Mouse (Mus musculus): Measurements from ENCODE around the gene Fgfr2. TPM values are rescaled to one million over a fixed set of nuclear protein-coding genes. Genes with fewer than 3 reads are reported as not detected.

Gene Fgfr2
- total RNA-seq, 1 experiment from 2014 or later: not detected

DNA sequence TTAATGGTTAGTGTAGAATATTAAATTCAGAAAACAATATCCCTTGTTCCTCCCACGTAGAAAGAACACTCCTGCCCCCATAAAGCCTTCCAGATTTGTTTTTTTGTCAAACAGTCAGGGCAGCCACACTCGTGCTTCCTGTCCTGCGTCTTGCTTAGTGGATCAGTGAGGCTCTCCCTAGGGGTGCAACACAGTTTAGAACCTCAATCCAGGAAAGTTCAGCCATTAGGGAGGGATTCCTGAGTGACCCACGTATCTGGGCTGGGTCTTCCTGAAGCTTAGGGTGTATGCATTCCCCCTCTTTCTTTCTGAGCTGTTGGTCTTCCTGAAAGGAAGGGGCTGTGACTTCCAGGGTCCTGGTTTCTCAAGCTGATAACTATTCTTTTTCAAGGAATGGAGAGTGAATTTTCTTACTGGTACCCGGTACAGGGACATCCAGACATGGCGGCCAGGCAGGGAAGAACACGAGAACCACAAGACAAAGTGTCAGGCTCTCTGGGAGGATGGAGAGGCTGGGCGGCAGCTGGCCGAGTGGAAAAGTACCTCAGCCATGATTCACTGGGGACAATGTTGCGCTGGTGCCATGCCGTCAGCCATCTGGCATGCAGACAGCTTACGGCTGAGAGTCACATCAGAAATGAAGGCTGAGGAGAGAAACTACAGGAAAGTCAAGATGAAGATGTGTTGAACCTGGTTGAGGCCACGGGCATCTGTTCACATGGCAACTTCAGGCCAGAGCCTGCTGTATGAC is 2200.0 kb downstream of the Fgfr2 start:
- no peak for ATAC-seq (replicated peaks in 1 of 2; ENCODE audit: insufficient read depth in 1 of 2, low FRiP score in 2 of 2, low TSS enrichment in 1 of 2, low read depth in 1 of 2, poor library complexity in 2 of 2, severe bottlenecking in 2 of 2)

- no peak for ATAC-seq (replicated peaks in 1 of 2; ENCODE audit: insufficient read depth in 1 of 2, low FRiP score in 2 of 2, low TSS enrichment in 1 of 2, low read depth in 1 of 2, poor library complexity in 2 of 2, severe bottlenecking in 2 of 2)
These were observed 2204.9 kb downstream of the Fgfr2 start for GRCm38 (mm10) chr7:130918260-130918659.

DNA sequence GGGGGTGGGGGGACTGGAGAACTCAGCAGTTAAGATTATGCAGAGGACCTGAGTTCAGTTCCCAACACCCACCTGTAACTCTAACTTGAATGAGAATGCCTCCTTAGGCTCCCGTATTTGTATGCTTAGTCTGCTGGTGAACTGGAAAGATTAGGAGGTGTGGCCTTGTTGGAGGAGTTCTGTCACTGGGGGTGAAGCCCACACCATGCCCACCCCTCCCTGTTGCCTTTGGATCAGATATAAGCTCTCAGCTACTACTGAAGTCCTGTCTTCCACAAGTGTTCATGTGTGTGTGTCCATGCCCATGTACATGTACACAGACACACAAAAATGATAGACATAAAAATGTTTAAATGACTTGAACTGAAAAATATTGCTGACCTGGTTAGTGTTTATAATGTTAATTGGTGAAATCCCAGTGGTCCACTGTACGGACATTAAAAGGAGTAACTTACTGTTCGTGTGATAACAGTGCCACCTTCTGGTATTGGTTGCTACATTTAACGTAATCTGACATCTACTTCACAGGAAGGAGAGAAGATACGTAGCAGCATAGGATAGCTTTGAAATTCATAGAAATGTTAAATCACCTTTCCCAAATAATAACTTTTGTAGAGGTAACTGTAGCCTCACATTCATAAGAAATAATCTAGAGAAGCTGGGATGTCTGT is 2208.3 kb downstream of the Fgfr2 start:
- peak; percentile 66 to 71 for ATAC-seq (replicated peaks in 1 of 2; ENCODE audit: insufficient read depth in 1 of 2, low FRiP score in 2 of 2, low TSS enrichment in 1 of 2, low read depth in 1 of 2, poor library complexity in 2 of 2, severe bottlenecking in 2 of 2)

DNA sequence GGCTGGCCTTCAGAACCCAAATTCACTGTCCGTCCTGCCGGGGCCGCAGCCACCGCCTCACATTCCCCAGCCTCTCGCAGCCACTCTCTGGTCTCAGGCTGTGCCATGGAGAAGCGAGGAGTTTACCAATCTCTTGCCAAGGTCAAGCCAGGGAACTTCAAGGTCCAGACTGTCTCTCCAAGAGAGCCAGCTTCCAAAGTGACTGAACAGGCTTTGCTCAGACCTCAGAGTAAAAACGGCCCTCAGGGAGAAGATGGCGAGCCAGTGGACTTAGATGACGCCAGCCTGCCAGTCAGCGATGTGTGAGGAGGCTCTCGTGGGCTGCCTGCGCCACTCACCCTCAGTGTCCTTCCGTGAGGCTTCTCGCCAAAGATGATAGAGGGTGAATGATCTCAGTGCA is 2212.3 kb downstream of the Fgfr2 start:
- ATAC-seq (replicated peaks in 1 of 2; ENCODE audit: insufficient read depth in 1 of 2, low FRiP score in 2 of 2, low TSS enrichment in 1 of 2, low read depth in 1 of 2, poor library complexity in 2 of 2, severe bottlenecking in 2 of 2): no peak

DNA sequence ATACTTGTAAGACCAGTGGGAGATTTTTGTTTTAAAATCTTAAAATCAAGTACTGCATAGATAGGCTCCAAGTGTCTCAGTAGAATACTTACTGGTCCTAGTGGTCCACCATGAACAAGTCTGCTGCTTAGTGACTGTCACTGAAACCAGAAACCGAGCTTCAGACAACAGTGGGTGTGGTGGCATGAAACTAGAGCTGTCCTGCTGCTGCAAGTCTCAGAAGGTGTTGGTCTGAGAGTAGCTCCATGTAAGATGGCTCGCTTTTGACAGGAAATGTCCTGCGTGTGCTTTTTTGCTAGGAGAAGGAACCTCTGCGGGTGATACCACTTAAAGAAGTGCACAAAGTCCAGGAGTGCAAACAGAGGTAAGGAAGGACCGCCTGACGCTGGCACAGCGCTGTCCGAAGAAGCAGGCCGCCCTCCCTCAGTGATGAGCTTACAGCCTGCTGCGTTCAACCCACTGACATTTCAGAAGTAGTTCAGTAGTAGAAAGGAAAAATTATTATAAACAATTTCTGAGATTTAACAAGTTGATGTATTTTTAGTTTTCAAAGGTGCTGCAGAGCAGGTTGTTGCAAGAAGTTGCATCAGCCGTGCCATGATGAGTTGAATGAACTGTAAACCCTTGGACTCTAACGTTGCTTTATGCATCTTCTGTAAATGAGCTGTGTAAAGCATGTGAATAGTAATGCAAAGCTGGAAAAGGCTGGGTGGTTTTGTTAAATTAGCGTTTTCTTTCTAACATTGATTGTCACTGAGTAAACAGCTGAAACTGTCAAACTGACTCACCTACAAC is 2218.4 kb downstream of the Fgfr2 start:
- ATAC-seq (replicated peaks in 1 of 2; ENCODE audit: insufficient read depth in 1 of 2, low FRiP score in 2 of 2, low TSS enrichment in 1 of 2, low read depth in 1 of 2, poor library complexity in 2 of 2, severe bottlenecking in 2 of 2): no peak

- ATAC-seq (replicated peaks in 1 of 2; ENCODE audit: insufficient read depth in 1 of 2, low FRiP score in 2 of 2, low TSS enrichment in 1 of 2, low read depth in 1 of 2, poor library complexity in 2 of 2, severe bottlenecking in 2 of 2): peak; percentile 90
These were observed 2219.6 kb downstream of the Fgfr2 start for GRCm38 (mm10) chr7:130903505-130904074.

DNA sequence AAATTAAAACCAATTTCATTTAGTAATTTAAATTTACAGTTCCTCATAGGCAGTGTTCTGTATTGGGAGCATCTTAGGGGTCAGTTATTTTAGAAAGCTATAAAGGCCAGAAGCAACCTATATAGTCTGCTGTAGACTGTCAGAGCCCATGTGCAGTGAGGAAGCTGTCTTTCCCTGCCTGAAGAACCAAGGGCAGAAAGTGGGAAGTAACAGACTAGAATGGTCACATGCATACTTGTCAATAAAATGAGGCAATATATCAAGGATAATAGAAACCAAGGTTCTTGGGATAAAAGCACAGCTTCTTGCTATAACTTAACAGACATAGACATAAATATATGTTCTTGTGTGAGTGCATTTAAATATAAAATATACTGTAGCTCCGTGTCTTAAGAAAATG is 2220.2 kb downstream of the Fgfr2 start:
- no peak for ATAC-seq (replicated peaks in 1 of 2; ENCODE audit: insufficient read depth in 1 of 2, low FRiP score in 2 of 2, low TSS enrichment in 1 of 2, low read depth in 1 of 2, poor library complexity in 2 of 2, severe bottlenecking in 2 of 2)

DNA sequence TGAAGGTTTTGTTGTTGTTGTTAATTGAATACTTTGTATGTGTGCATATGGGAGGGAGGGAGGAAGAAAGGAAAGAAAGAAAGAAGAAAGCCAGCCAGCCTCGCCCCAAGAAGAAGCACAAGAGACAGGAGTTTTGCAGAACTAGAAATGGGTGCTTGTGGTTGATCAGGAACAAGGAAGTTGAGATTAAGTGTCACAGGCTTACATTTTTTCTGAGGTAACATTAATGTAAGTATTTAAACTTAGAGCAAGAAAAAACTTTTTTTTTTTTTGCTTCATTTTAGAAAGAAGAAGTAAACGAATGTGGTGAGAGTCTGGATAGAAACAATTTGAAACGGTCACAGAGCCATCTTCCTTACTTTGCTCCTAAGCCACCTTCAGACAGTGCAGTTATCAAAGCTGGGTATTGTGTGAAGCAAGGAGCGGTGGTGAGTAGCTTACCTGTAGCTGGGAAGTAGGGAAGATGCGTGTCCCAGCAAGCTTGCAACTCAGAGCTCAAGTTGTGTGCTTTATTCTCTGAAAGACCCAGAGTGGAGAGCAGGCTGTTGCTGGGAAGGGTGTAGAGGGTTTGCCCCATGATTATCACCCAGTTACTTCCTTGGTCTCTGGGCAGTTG is 2222.8 kb downstream of the Fgfr2 start:
- ATAC-seq (replicated peaks in 1 of 2; ENCODE audit: insufficient read depth in 1 of 2, low FRiP score in 2 of 2, low TSS enrichment in 1 of 2, low read depth in 1 of 2, poor library complexity in 2 of 2, severe bottlenecking in 2 of 2): peak; percentile 34 to 40; a peak in 3 of 4 replicates

DNA sequence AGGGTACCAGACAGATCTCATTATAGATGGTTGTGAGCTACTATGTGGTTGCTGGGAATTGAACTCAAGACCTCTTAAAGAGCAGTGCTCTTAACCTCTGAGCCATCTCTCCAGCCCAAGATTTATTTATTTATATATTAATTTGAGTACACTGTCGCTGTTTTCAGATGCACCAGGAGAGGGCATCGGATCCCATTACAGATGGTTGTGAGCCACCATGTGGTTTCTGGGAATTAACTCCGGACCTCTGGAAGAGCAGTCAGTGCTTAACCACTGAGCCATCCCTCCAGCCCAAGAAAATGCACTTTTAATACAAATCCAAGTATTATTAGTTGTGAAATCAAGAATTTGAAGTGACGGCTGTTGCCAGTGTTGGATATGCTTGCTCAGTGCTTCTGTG is 2224.8 kb downstream of the Fgfr2 start:
- ATAC-seq (replicated peaks in 1 of 2; ENCODE audit: insufficient read depth in 1 of 2, low FRiP score in 2 of 2, low TSS enrichment in 1 of 2, low read depth in 1 of 2, poor library complexity in 2 of 2, severe bottlenecking in 2 of 2): no peak

DNA sequence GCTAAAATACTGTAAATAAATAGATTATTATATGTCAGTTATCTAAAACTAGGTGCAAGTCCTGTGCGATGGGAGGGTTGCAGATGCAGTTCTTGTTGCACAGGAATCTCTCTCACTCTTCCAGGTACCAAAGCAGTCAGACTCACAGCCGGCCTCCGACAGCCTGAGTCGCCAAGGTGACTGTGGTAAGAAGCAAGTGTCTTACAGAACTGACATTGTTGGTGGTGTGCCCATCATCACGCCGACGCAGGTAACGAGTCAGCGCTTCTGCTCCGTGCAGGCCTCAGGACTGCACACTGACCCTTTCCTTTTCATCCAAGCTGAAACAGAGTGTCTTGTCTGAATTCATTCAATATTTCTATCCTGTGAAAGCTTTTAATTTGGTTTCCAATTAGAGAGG is 2225.9 kb downstream of the Fgfr2 start:
- ATAC-seq (replicated peaks in 1 of 2; ENCODE audit: insufficient read depth in 1 of 2, low FRiP score in 2 of 2, low TSS enrichment in 1 of 2, low read depth in 1 of 2, poor library complexity in 2 of 2, severe bottlenecking in 2 of 2): no peak

DNA sequence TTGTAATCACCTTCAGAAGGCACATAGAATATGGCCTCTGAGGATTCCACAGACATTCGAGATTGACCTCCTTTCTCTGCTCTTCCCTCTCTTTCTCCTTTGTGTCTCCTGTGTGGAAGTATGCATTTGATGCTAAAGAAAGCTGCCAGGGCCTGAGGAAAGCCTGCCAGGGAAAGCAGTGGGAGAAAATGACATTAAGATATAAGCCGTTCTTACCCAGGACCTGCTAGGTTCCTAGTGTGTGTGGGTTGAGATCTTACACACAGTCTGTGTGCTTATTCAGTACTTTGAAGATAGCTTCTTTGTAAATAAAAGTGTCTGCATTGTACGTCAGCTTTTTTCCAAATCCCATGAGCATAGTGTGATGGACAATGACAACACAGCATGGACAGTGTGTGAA is 2227.1 kb downstream of the Fgfr2 start:
- no peak for ATAC-seq (replicated peaks in 1 of 2; ENCODE audit: insufficient read depth in 1 of 2, low FRiP score in 2 of 2, low TSS enrichment in 1 of 2, low read depth in 1 of 2, poor library complexity in 2 of 2, severe bottlenecking in 2 of 2)

DNA sequence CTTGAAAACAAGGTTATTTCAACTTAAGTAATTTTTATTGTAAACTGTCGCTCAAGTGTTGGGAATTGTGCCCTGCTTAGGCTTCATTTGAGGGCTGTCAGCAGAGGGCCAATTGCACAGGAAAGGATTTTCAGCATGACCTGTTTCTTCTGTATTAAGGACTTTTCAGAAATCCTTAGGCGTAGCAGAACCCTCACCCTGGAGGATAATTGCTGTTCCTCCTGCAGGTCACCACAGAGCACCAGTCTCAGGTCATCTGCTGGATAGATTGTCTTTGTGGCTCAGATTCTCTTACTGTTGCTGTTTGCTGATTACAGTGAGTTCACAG is 2227.6 kb downstream of the Fgfr2 start:
- ATAC-seq (replicated peaks in 1 of 2; ENCODE audit: insufficient read depth in 1 of 2, low FRiP score in 2 of 2, low TSS enrichment in 1 of 2, low read depth in 1 of 2, poor library complexity in 2 of 2, severe bottlenecking in 2 of 2): no peak

DNA sequence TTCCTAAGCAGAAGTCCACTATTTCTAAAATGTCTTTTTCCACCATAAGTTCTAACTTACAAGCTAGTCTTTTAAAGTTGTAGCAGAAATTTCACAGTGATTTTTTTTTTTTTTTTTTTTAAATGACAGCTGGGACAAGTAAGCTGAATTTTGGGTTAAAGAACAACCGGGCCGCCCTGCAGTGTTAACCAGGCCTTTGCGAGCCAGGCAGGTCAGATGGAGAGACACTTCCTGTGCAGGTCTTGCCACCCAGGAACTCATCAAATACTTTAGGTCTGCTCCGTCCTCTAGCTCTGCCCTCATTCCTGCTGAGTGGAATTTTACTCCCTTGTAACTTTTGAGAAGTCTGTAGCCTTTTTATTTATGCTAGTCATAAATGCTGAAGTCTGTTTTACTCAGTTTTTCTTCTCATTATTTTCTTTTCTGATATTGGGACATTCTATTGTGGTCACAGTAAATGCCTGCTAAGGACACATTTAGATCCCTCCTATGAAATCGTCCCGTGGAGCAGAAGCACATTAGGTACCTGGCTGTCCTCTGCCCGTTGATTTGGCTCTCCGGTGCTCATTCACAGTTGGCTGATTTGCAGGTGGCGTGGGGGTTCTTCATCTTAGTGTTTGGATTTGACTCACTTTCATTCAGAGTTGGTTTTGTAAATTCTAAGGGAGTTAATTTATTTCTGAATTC is 2228.1 kb downstream of the Fgfr2 start:
- ATAC-seq (replicated peaks in 1 of 2; ENCODE audit: insufficient read depth in 1 of 2, low FRiP score in 2 of 2, low TSS enrichment in 1 of 2, low read depth in 1 of 2, poor library complexity in 2 of 2, severe bottlenecking in 2 of 2): no peak

- peak; percentile 81 to 86 for ATAC-seq (replicated peaks in 1 of 2; ENCODE audit: insufficient read depth in 1 of 2, low FRiP score in 2 of 2, low TSS enrichment in 1 of 2, low read depth in 1 of 2, poor library complexity in 2 of 2, severe bottlenecking in 2 of 2)
These were observed 2230.2 kb downstream of the Fgfr2 start for GRCm38 (mm10) chr7:130892973-130893372.

DNA sequence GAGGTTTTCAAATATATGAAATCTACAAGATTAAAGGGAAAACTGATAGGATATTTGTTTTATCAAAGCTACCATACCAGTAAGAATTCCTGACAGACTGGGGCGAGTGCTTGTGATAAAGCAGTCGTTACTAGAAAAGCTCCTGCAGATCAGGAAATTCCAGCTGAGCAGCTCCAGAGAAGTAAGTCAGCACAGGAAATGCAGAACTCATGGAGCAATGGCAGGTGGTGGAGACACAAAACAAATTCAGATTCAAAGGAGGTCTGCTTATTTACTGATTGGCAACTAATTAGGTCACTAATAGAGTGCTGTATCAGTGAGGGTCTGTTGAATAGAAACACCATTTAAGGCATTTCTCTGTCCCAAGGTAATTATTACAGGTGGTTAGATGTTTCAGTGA is 2232.3 kb downstream of the Fgfr2 start:
- no peak for ATAC-seq (replicated peaks in 1 of 2; ENCODE audit: insufficient read depth in 1 of 2, low FRiP score in 2 of 2, low TSS enrichment in 1 of 2, low read depth in 1 of 2, poor library complexity in 2 of 2, severe bottlenecking in 2 of 2)

- no peak for ATAC-seq (replicated peaks in 1 of 2; ENCODE audit: insufficient read depth in 1 of 2, low FRiP score in 2 of 2, low TSS enrichment in 1 of 2, low read depth in 1 of 2, poor library complexity in 2 of 2, severe bottlenecking in 2 of 2)
These were observed 2235.2 kb downstream of the Fgfr2 start for GRCm38 (mm10) chr7:130887946-130888345.

- no peak for ATAC-seq (replicated peaks in 1 of 2; ENCODE audit: insufficient read depth in 1 of 2, low FRiP score in 2 of 2, low TSS enrichment in 1 of 2, low read depth in 1 of 2, poor library complexity in 2 of 2, severe bottlenecking in 2 of 2)
These were observed 2236.9 kb downstream of the Fgfr2 start for GRCm38 (mm10) chr7:130886246-130886645.

Data from hematopoietic stem cell, adult 5-6 weeks (primary cell).